Mouse (Mus musculus) embryonic facial prominence, embryonic 14.5 days (tissue): ENCODE measurements at regions not wholly inside any gene's neighbourhood (a gene's known extent, or its start where the extent isn't known, plus 50 kb on each side); places are given as distances from the start of the nearest gene placed in this dataset.
A peak's percentile ranks its signal among the peaks of the same experiment; 100 is the strongest.

Source experiments
- ATAC-seq: fragments of 200-750 bp; cut with Nextera tagmentation; 2 replicates; pipeline ENCODE4 v1.8.0; 2017; ENCODE audit warnings: low read depth, moderate number of reproducible peaks, moderate TSS enrichment
- DNase-seq: peaks from one replicate; pipeline ENCODE4 v3.0.0-alpha.2; 2015; ENCODE audit warnings: low spot score
- H3K27ac ChIP-seq: fragments of 300-500 bp; sonication (generic); replicated peaks from 2 replicates; pipeline ENCODE4 v1.5.1; 2014; ENCODE audit warnings: low read depth, mild to moderate bottlenecking, low read length, moderate library complexity
- H3K27me3 ChIP-seq: fragments of 300-500 bp; sonication (generic); replicated peaks from 2 replicates; pipeline ENCODE4 v1.6.1; 2014; ENCODE audit warnings: low read length; ENCODE audit not compliant: control insufficient read depth, insufficient read depth
- H3K36me3 ChIP-seq: fragments of 300-500 bp; sonication (generic); 2 replicates; pipeline ENCODE4 v1.6.1; 2014; ENCODE audit warnings: low read length, mixed read lengths; ENCODE audit not compliant: control insufficient read depth, insufficient read depth
- H3K4me1 ChIP-seq: fragments of 300-500 bp; sonication (generic); 2 replicates; pipeline ENCODE4 v1.6.1; 2014; ENCODE audit warnings: antibody characterized with exemption, low read length; ENCODE audit not compliant: control insufficient read depth, insufficient read depth
- H3K4me2 ChIP-seq: fragments of 300-500 bp; sonication (generic); 2 replicates; pipeline ENCODE4 v1.6.1; 2014; ENCODE audit warnings: low read depth, mild to moderate bottlenecking, low read length, moderate library complexity, mixed read lengths
- H3K4me3 ChIP-seq: fragments of 300-500 bp; sonication (generic); 2 replicates; pipeline ENCODE4 v1.5.1; 2014; ENCODE audit warnings: low read depth, mild to moderate bottlenecking, low read length
- H3K9ac ChIP-seq: fragments of 300-500 bp; sonication (generic); 2 replicates; pipeline ENCODE4 v1.6.1; 2014; ENCODE audit warnings: low read depth, mild to moderate bottlenecking, low read length, moderate library complexity, mixed read lengths
- H3K9me3 ChIP-seq: fragments of 300-500 bp; sonication (generic); 2 replicates; pipeline ENCODE4 v1.6.1; 2016; ENCODE audit warnings: low read length; ENCODE audit not compliant: control insufficient read depth
- WGBS: fragments of 180-500 bp; shearing (Covaris S2); extraction: QIAGEN DNeasy Blood & Tissue Kit; methylation state at CpG from one replicate; pipeline ENCODE4 v1.1.7; 2014; 5-methylcytosine and 5-hydroxymethylcytosine counted together

DNA sequence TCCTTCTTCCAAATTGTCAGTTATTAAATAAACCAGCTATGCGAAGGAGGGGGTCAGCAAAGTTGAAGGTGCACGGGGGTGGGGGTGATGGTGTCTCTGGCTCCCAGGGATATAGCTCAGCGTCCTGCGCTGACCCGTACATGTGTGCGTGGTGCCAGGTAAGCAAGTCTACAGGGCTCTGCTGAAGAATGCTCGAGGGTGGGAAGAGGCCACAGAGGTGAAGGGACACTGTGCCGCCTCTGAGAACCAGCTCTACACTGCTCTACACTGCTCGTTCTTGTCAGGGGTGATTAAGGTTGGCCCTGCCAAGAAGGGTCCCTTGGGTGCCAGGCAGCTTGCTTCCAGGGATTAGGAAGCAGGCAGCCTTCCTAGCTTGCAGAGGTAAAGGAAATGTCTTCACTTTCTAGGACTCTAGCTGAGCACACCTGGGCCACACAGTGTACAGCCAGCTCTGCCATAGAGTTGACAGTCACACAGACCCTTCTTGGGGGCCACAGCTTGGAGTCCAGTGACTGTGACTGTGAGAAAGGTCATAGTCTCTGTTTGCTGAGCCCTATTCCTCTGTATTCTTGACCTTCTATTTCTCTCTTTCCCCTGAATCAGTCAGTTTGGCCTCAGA is 64.7 kb upstream of the Gm11733 start:
- no peak overlapping the region for H3K9ac ChIP-seq
- peaks cover 38% of the 10 kb centered on the region for H3K4me1 ChIP-seq
- no peak overlapping the region for H3K4me2 ChIP-seq
- WGBS: 42% methylated on average over 9 of the region's 9 CpGs
- no peak overlapping the region; the same call in 1 of the 2 replicates for H3K27ac ChIP-seq
- ATAC-seq (no peak), DNase-seq (no peak)
- peaks cover 5% of the 10 kb centered on the region; the same call in 1 of the 2 replicates for H3K27me3 ChIP-seq
- H3K36me3 ChIP-seq: no peaks in the 10 kb centered on the region
- no peak overlapping the region for H3K4me3 ChIP-seq
- no peaks in the 10 kb centered on the region for H3K9me3 ChIP-seq

DNA sequence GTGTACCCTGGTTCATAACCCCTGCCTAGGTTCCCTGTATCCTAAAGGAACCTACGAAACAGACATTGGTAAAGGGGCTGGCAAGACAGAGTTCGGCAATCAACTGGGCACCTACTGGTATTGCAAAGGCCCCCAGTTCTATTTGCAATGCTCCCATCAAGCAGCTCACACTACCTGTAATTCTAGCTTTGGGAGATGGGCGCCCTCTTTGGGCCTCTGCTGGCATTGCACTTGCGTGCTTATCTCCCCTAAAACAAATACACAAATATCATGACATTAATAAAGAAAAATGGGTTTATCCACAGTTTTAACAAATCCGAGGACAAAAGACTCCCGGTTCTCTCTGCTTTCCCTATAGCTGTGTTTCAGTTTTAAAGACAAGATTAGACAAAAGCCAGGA is 61.5 kb upstream of the Gm11733 start:
- Histone ChIP-seq H3K9me3 (no peaks in the 10 kb centered on the region), H3K27me3 (no peaks in the 10 kb centered on the region), H3K4me3 (no peak overlapping the region), H3K36me3 (no peaks in the 10 kb centered on the region), H3K4me1 (peaks cover 28% of the 10 kb centered on the region), H3K9ac (no peak overlapping the region), H3K27ac (no peak overlapping the region), H3K4me2 (no peak overlapping the region)
- WGBS: 92% methylated on average over 6 of the region's 6 CpGs
- ATAC-seq (no peak), DNase-seq (no peak)

DNA sequence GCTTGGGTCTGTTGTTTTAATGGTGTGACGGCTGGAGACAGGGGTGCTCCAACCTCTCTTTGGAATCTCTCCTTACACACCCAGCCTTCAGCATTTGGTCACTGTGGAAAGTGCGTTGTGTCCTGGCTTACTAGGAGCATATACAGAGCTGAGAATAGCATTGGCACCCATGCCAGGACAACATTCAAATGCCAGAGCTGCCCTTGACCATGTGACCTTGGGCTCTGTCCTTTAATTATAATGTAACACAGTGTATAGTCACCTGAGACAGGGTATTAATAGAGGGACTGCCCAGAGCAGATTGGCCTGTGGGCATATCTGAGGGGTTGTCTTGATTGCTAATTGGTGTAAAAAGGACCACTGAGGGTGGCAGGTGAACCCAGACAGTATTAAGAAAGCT is 60.7 kb upstream of the Gm11733 start:
- WGBS: 89% methylated on average over 2 of the region's 2 CpGs
- no peak overlapping the region for H3K4me3 ChIP-seq
- no peak overlapping the region for H3K27ac ChIP-seq
- no peaks in the 10 kb centered on the region for H3K9me3 ChIP-seq
- H3K4me1 ChIP-seq: peaks cover 27% of the 10 kb centered on the region
- ATAC-seq (no peak), DNase-seq (no peak)
- no peak overlapping the region for H3K4me2 ChIP-seq
- H3K9ac ChIP-seq: no peak overlapping the region
- H3K27me3 ChIP-seq: no peaks in the 10 kb centered on the region
- no peaks in the 10 kb centered on the region for H3K36me3 ChIP-seq

DNA sequence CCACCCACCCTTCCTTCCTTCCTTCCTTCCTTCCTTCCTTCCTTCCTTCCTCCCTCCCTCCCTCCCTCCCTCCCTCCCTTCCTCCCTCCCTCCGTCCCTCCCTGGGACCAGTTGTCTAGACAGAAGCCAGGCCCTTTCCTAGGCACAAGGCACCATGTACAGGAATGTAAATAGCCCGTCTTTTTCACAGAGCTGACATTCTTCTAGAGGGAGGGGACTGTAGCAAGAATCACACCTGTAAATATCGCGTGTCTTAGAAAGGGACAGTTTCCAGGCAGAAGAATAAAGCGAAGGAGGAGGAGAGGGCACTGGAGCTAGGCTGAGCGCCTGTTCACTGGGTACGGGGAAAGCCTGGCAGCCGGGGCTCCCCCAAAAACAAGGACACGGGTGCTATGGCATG is 58.7 kb upstream of the Gm11733 start:
- no peak overlapping the region for H3K27ac ChIP-seq
- H3K9me3 ChIP-seq: no peaks in the 10 kb centered on the region
- no peak overlapping the region for H3K4me3 ChIP-seq
- H3K4me2 ChIP-seq: no peak overlapping the region
- no peak overlapping the region for H3K9ac ChIP-seq
- no peaks in the 10 kb centered on the region for H3K27me3 ChIP-seq
- H3K36me3 ChIP-seq: no peaks in the 10 kb centered on the region
- 50% methylated on average over 9 of the region's 9 CpGs for WGBS
- ATAC-seq (no peak), DNase-seq (no peak)
- H3K4me1 ChIP-seq: peaks cover 25% of the 10 kb centered on the region

DNA sequence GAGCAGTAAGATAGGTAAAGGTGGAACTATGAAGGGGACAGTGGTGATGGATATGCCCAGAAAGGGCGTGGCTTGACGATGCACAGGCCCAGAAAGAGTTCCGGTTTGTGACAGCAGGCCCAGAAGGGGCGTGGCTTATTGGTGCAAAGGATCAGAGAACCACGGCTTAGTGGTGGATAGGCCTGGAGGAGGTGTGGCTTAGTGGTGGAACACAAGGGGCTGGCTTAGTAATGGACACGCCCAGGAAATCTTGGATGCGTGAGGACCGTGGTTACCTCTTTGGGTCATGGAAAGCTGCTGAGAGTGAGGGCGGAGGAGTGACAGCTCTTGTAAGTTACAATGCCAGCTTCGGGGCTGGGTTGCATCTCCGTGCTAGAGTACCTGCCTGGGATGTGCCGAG is 58.2 kb upstream of the Gm11733 start:
- Histone ChIP-seq H3K27me3 (no peaks in the 10 kb centered on the region), H3K9ac (no peak overlapping the region), H3K4me2 (no peak overlapping the region), H3K36me3 (no peaks in the 10 kb centered on the region), H3K9me3 (no peaks in the 10 kb centered on the region), H3K4me1 (peaks cover 25% of the 10 kb centered on the region), H3K27ac (no peak overlapping the region), H3K4me3 (no peak overlapping the region)
- ATAC-seq (peak; percentile 47), DNase-seq (peak; percentile 51)
- WGBS: 41% methylated on average over 12 of the region's 12 CpGs

DNA sequence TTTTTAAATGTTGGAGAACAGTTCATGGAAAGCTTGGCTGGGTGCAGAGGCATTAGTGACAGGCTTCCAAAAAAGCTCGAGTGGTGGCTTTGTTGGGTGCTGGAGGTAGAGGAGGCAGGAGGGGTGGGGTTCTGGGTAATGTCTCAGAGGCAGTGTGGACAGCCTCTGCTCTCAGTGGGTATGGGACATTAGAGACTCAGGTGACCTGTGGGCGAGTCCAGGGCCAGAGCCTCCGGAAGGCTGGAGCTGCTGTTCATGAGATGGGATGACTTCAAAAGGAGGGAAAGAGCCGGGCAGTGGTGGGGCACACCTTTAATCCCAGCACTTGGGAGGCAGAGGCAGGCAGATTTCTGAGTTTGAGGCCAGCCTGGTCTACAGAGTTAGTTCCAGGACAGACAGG is 57.5 kb upstream of the Gm11733 start:
- DNase-seq: no peak
- Histone ChIP-seq H3K4me3 (no peak overlapping the region), H3K9me3 (no peaks in the 10 kb centered on the region), H3K9ac (no peak overlapping the region), H3K4me2 (no peak overlapping the region), H3K4me1 (peaks cover 25% of the 10 kb centered on the region), H3K36me3 (no peaks in the 10 kb centered on the region), H3K27ac (no peak overlapping the region), H3K27me3 (no peaks in the 10 kb centered on the region)
- ATAC-seq: no peak
- 90% methylated on average over 4 of the region's 4 CpGs for WGBS

DNA sequence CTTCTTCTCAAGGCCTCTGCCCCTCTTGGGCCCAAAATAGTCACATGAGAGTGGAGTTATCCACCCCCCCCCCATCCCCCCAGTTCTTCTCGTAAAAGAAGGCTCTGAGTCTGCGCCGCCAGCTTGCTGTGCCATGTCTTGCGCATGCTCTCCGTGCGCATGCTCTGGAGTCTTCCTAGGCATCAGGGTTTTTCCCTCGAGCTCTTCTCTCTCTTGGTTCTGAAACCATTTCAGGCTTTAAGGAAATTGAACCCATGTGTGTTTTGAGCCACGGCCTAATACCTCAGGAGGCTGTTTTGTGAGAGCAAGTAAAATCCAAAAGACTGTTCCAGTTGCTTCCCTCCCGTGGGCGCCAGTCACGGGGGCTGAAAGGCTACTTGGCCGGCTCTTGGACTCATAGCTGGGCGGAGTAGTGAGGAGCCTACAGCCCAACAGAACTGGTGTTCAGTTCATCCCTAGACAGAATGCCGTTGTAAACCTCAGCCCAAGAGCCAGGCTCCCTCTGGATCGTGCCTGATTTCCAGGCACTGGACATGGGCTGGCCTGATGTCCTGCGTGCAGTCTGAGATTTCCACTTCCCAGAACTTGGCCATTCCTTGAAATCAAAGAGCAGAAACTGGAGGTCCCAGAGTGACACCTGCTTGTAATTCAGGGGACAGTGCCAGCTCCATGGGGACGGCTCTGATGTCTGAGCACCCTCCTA is 56.2 kb upstream of the Gm11733 start:
- Histone ChIP-seq H3K27ac (peak overlapping the region; percentile 82), H3K9ac (0 out of 2 replicates have a peak overlapping the region, but pooled peaks have one; percentile 30), H3K27me3 (no peaks in the 10 kb centered on the region), H3K4me3 (no peak overlapping the region), H3K9me3 (no peaks in the 10 kb centered on the region), H3K4me2 (peak overlapping the region; percentile 5), H3K36me3 (no peaks in the 10 kb centered on the region), H3K4me1 (peaks cover 25% of the 10 kb centered on the region)
- DNase-seq: peak; percentile 90
- peak; percentile 44; the same call in 1 of the 2 replicates for ATAC-seq
- 51% methylated on average over 17 of the region's 17 CpGs for WGBS

DNA sequence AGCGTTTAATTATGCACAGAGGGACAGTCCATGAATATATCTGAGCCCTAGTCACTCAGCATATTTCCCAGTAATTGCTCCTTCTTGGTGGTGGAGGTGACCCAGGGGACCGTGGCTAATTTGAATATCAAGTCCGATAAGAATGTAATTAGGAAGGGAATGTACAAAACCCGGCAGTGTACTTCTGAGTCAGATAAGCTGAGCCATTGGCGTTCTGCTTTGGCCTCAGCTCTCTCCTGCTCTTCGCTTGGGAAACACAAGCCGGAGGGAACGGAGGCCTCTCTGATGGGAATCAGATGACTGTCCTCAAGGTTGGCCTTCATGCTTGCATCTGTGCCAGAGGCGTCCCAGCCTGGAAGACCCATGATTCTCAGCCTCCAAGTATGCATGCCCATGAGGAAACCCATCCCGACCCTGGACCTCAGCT is 54.8 kb upstream of the Gm11733 start:
- Histone ChIP-seq H3K9me3 (no peaks in the 10 kb centered on the region), H3K4me1 (peaks cover 25% of the 10 kb centered on the region), H3K4me3 (no peak overlapping the region), H3K9ac (no peak overlapping the region), H3K4me2 (no peak overlapping the region), H3K27ac (no peak overlapping the region), H3K36me3 (no peaks in the 10 kb centered on the region), H3K27me3 (no peaks in the 10 kb centered on the region)
- 65% methylated on average over 10 of the region's 10 CpGs for WGBS
- DNase-seq: peak; percentile 26
- ATAC-seq: no peak

DNA sequence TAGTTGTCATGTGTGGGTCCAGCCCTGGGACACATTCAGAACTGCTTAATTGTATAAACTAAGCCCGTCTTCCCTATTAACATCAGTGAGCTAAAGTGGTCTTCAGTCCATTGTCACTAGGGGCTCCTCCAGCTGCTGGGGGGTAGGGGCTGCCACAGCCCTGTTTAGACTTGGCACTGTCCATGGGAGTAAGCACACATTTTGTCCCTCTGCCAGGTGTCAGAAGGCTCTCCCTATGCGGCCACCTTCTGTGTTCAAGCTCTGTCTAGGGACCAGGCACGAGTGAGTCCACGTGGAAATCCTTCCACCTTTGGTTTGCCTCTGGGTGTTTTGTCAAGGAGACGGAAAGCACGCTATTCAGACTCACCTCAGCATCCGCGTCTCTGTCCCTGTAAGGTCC is 54.3 kb upstream of the Gm11733 start:
- no peaks in the 10 kb centered on the region for H3K36me3 ChIP-seq
- peaks cover 25% of the 10 kb centered on the region for H3K4me1 ChIP-seq
- WGBS: 63% methylated on average over 8 of the region's 8 CpGs
- no peak overlapping the region for H3K4me3 ChIP-seq
- H3K4me2 ChIP-seq: no peak overlapping the region
- H3K9me3 ChIP-seq: no peaks in the 10 kb centered on the region
- no peaks in the 10 kb centered on the region for H3K27me3 ChIP-seq
- no peak for DNase-seq
- no peak overlapping the region for H3K27ac ChIP-seq
- H3K9ac ChIP-seq: no peak overlapping the region
- no peak for ATAC-seq
